Mouse (Mus musculus) left cerebral cortex, postnatal 36 days (tissue): ENCODE data around the gene Hrc. TPM values are rescaled to one million over a fixed set of nuclear protein-coding genes. Genes with fewer than 3 reads are reported as not detected.
"Not testable (repeated sequence)": the region's sequence is repeated elsewhere in the genome, so short reads cannot be mapped to it uniquely, and the experiment has no call there.

Source experiments
- DNase-seq, 2 experiments: peaks; one replicate each; pipeline ENCODE4 v3.0.0; 2021 to 2022; ENCODE audit warnings: low spot score in 2 of 2, mixed read lengths in 1 of 2
- intact Hi-C: fragments of 180-260 bp; cut with DNase I; formaldehyde crosslinking; loops from one replicate; pipeline ENCODE4 v1.15.1; 2025
- total RNA-seq, 2 experiments: library from RNA; stranded (reverse); gene quantifications; 2 replicates each; pipeline ENCODE4 v1.2.3; 2021

The Hrc gene
- total RNA-seq, 2 experiments from 2014 or later: 0.27 to 0.52 TPM

- intact Hi-C loops: no loop called here
- DNase-seq: peak in 1 of 2 experiments; percentile 40
Observed at GRCm38 (mm10) chr7:45328841-45329475, 6.1 kb upstream of the Hrc start.

- intact Hi-C loops: no loop called here
- DNase-seq: no peak
Observed at GRCm38 (mm10) chr7:45331502-45331901, 3.6 kb upstream of the Hrc start.

GRCm38 (mm10) chr7:45332685-45333425, 2.2 kb upstream of the Hrc start:
- no peak for DNase-seq
- intact Hi-C loops: no loop called here

- intact Hi-C loops: no loop called here
- peak; percentile 77 to 81 for DNase-seq
Observed at GRCm38 (mm10) chr7:45333431-45333982, 1.6 kb upstream of the Hrc start, which contains the start of gene Trpm4. Trpm4 (minus strand) TSS chr7:45333780.

GRCm38 (mm10) chr7:45334605-45335004, 485 bp upstream of the Hrc start:
- intact Hi-C loops: no loop called here
- no peak for DNase-seq

- DNase-seq: no peak
- intact Hi-C loops: no loop called here
Observed at GRCm38 (mm10) chr7:45336319-45336718, 1.2 kb downstream of the Hrc start.

GRCm38 (mm10) chr7:45337469-45337868, 2.4 kb downstream of the Hrc start:
- no peak for DNase-seq
- intact Hi-C loops: no loop called here

GRCm38 (mm10) chr7:45338161-45338911, 3.2 kb downstream of the Hrc start:
- DNase-seq: peak in 1 of 2 experiments; percentile 43
- intact Hi-C loops: no loop called here

GRCm38 (mm10) chr7:45339410-45340065, 4.4 kb downstream of the Hrc start:
- intact Hi-C loops: loop anchor here (5.0 kb wide), 1 partner anchor 32 kb away; no protein-coding TSS in a partner anchor
- peak in 1 of 2 experiments; percentile 45 for DNase-seq

GRCm38 (mm10) chr7:45340066-45340442, 5.0 kb downstream of the Hrc start:
- intact Hi-C loops: loop anchor here (5.0 kb wide), 1 partner anchor 33 kb away; no protein-coding TSS in a partner anchor
- no peak for DNase-seq

- DNase-seq: no peak
- intact Hi-C loops: loop anchor here (5.0 kb wide), 1 partner anchor 33 kb away; no protein-coding TSS in a partner anchor
Observed at GRCm38 (mm10) chr7:45340669-45341068, 5.6 kb downstream of the Hrc start.

- DNase-seq: peak; percentile 76 to 78
- intact Hi-C loops: loop anchor here (5.0 kb wide), 1 partner anchor 34 kb away; no protein-coding TSS in a partner anchor
Observed at GRCm38 (mm10) chr7:45341303-45341702, 6.2 kb downstream of the Hrc start.

- DNase-seq: no peak
- intact Hi-C loops: loop anchor here (5.0 kb wide), 1 partner anchor 35 kb away; no protein-coding TSS in a partner anchor
Observed at GRCm38 (mm10) chr7:45342081-45342480, 7.0 kb downstream of the Hrc start.

GRCm38 (mm10) chr7:45343543-45343942, 8.5 kb downstream of the Hrc start:
- no peak for DNase-seq
- intact Hi-C loops: loop anchor here (5.0 kb wide), 1 partner anchor 36 kb away; no protein-coding TSS in a partner anchor

- DNase-seq: peak in 1 of 2 experiments; percentile 39
- intact Hi-C loops: no loop called here
Observed at GRCm38 (mm10) chr7:45346905-45347304, 11.8 kb downstream of the Hrc start.

GRCm38 (mm10) chr7:45353041-45353440, 18.0 kb downstream of the Hrc start:
- no peak for DNase-seq
- intact Hi-C loops: no loop called here

GRCm38 (mm10) chr7:45355318-45356020, 20.4 kb downstream of the Hrc start:
- DNase-seq: no peak
- intact Hi-C loops: no loop called here

GRCm38 (mm10) chr7:45356087-45356486, 21.0 kb downstream of the Hrc start:
- DNase-seq: no peak
- intact Hi-C loops: no loop called here

- intact Hi-C loops, DNase-seq: not testable (repeated sequence)
Observed at GRCm38 (mm10) chr7:45359081-45359480, 24.0 kb downstream of the Hrc start.
